Mouse (Mus musculus): ENCODE results near the gene Uqcc2. TPM values are rescaled to one million over a fixed set of nuclear protein-coding genes. Genes with fewer than 3 reads are reported as not detected.

The Uqcc2 gene
- polyA plus RNA-seq, 1 experiment from 2014 or later, result 372 TPM

DNA sequence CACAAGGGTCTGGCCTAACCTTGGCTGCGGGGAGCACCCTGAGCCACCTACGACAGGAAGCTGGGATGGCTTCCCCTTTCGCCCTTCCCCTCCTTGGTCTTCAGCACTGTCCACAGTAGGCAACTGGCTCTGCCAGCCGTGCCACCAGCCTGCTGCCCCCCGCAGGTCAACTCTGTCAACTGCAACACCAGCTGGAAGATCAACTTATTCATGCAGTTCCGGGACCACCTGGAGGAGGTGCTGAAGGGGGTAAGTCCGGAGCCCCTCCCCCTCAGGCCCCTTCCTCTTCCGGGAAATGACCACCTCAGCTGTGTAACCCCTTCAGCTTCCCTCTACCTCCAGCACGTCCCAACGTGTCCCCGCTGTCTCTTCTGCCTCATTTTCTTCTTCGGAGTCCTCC lies 46.3 kb downstream of the Uqcc2 start:
- Histone ChIP-seq H3K4me3 (no peak overlapping the region), H3K9me3 (no peaks in the 10 kb centered on the region), H3K27ac (no peak overlapping the region), H3K27me3 (replicated peaks) (no peaks in the 10 kb centered on the region), H3K4me2 (no peak overlapping the region), H3K4me1 (no peaks in the 10 kb centered on the region), H3K9ac (no peak overlapping the region), H3K36me3 (replicated peaks) (no peaks in the 10 kb centered on the region)
- ATAC-seq (replicated peaks), result no peak
- 32% methylated on average over 12 of the region's 12 CpGs for WGBS

DNA sequence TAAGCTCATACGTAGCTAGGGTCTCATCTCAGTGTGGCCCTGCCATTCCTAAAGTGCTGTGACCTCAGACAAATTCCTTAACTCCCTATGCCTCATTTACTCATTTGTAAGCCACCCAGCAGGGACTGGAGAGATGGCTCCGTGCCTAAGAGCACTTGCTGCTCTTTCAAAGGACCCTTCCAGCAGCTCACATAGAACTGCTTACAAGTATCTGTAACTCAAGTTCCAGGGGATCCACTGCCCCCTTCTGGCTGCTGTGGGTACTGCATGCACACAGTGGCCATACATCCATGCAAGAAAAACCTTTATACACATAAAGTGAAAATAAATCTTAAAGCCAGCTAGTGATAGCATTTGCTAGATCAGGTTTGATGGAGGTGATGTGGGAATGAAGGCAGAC lies 48.0 kb downstream of the Uqcc2 start:
- no peak for ATAC-seq (replicated peaks)
- WGBS, result 59% methylated on average over 2 of the region's 2 CpGs
- Histone ChIP-seq H3K9me3 (no peaks in the 10 kb centered on the region), H3K27ac (no peak overlapping the region), H3K9ac (no peak overlapping the region), H3K36me3 (replicated peaks) (no peaks in the 10 kb centered on the region), H3K4me2 (no peak overlapping the region), H3K27me3 (replicated peaks) (no peaks in the 10 kb centered on the region), H3K4me3 (no peak overlapping the region), H3K4me1 (no peaks in the 10 kb centered on the region)

DNA sequence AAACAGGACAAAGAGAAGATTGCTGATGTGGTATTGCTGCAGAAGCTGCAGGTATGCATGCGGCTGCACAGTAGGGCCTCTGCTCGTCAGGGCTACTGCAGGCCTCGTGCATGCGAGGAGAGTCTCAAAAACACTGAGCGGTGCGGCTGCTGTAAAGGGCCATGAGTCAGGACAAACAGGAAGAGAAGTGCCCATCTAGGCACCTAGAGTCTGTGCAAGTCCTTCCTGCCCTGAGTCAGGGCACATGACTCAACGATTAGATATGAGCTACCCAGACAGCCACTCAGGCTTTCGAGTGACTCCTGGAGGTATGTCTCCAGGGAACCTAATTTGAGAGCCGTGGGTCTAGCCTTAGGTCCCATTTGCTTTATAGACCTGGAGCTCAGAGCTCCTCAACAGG lies 50.1 kb downstream of the Uqcc2 start:
- H3K27ac ChIP-seq, result no peak overlapping the region
- no peak overlapping the region for H3K9ac ChIP-seq
- no peak overlapping the region for H3K4me3 ChIP-seq
- H3K27me3 ChIP-seq (replicated peaks), result no peaks in the 10 kb centered on the region
- H3K9me3 ChIP-seq, result no peaks in the 10 kb centered on the region
- no peak overlapping the region for H3K4me2 ChIP-seq
- 90% methylated on average over 9 of the region's 9 CpGs for WGBS
- no peaks in the 10 kb centered on the region for H3K36me3 ChIP-seq (replicated peaks)
- no peaks in the 10 kb centered on the region for H3K4me1 ChIP-seq
- no peak for ATAC-seq (replicated peaks)

DNA sequence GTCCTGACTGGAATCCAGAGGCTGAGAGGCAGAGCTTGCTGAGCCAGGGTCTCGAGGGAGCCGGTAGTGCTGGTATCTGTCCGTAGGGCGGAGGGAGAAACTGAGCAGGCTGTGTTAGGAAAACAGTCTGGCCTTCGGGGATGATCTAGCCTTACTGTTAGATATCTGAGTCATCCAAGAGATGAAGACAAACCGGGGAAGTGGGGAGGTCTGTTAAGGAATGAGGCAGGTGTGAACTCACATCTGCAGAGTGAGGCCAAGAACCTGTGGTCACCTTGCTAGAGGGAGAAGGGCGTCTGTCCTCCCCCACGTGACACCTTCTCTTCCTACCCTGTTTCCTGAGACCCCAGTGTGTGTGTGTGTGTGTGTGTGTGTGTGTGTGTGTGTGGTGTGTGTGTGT lies 50.9 kb downstream of the Uqcc2 start:
- Histone ChIP-seq H3K27ac (no peak overlapping the region), H3K9me3 (no peaks in the 10 kb centered on the region), H3K9ac (no peak overlapping the region), H3K4me2 (no peak overlapping the region), H3K27me3 (replicated peaks) (no peaks in the 10 kb centered on the region), H3K36me3 (replicated peaks) (no peaks in the 10 kb centered on the region), H3K4me3 (no peak overlapping the region), H3K4me1 (no peaks in the 10 kb centered on the region)
- no peak for ATAC-seq (replicated peaks)
- 79% methylated on average over 8 of the region's 8 CpGs for WGBS

DNA sequence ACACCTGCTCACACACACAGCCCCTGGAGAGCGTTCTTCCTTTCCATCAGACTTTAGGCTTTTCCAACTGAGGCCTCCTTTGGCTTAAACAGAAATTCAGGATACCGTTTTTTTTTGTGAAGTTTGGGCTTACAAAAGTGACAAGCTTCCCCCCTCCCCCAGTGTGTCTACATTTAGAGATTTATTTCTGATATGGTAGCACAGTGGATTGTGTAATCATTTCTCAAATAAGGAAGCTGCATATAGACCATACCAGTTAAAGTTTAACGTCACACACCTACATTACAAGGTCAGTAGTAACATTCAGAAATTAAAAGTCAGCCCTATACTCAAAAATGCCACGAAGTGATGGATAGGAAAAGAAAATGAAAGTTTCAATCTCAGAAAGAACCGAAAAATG lies 51.8 kb downstream of the Uqcc2 start:
- ATAC-seq (replicated peaks), result no peak
- no peaks in the 10 kb centered on the region for H3K4me1 ChIP-seq
- H3K36me3 ChIP-seq (replicated peaks), result no peaks in the 10 kb centered on the region
- no peaks in the 10 kb centered on the region for H3K9me3 ChIP-seq
- H3K4me2 ChIP-seq, result no peak overlapping the region
- H3K4me3 ChIP-seq, result no peak overlapping the region
- 87% methylated on average over 5 of the region's 5 CpGs for WGBS
- H3K27me3 ChIP-seq (replicated peaks), result no peaks in the 10 kb centered on the region
- H3K27ac ChIP-seq, result no peak overlapping the region
- no peak overlapping the region for H3K9ac ChIP-seq

DNA sequence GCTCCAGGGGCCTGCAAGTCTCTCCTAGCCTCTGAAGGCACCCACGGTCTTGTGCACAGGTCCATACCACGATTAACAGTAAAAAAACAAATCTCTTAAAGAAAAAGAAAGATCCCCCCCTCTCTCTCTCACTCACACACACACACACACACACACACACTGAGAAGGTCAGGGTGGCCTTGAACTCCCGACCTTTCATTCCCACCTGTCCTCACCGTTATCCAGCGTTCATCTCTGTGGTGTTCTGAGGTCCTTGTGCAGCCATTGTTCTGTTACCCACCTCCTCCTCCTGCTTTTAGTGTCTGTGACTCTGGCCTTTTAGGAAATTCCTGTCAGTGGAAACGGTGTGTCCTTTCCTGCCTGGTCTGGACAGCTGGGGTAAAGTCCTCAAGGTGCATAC lies 55.2 kb downstream of the Uqcc2 start:
- no peak overlapping the region for H3K4me3 ChIP-seq
- H3K9ac ChIP-seq, result no peak overlapping the region
- 88% methylated on average over 6 of the region's 6 CpGs for WGBS
- no peak overlapping the region for H3K4me2 ChIP-seq
- no peaks in the 10 kb centered on the region for H3K9me3 ChIP-seq
- H3K27me3 ChIP-seq (replicated peaks), result no peaks in the 10 kb centered on the region
- H3K4me1 ChIP-seq, result no peaks in the 10 kb centered on the region
- H3K36me3 ChIP-seq (replicated peaks), result no peaks in the 10 kb centered on the region
- ATAC-seq (replicated peaks), result no peak
- no peak overlapping the region for H3K27ac ChIP-seq

DNA sequence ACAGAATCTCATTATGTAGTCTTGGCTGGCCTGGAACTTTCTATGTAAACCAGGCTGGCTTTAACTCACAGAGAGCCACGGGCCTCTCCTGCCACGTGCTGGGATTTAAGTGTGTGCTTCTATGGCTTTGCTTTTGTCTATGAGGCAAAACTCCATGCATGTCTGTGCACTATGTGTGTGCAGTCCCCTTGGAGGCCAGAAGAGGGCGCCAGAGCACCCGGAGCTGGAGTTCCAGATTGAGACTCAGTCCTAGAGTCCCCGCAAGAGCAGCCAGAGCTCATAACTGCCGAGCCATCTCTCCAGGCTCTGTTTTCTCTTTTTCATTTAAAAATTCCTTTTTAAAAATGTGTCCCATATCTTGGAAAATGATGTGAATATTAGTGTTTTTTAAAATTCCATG lies 55.8 kb downstream of the Uqcc2 start:
- no peak overlapping the region for H3K4me3 ChIP-seq
- H3K36me3 ChIP-seq (replicated peaks), result no peaks in the 10 kb centered on the region
- no peaks in the 10 kb centered on the region for H3K9me3 ChIP-seq
- H3K4me2 ChIP-seq, result no peak overlapping the region
- H3K4me1 ChIP-seq, result no peaks in the 10 kb centered on the region
- H3K27ac ChIP-seq, result no peak overlapping the region
- 82% methylated on average over 6 of the region's 6 CpGs for WGBS
- no peak overlapping the region for H3K9ac ChIP-seq
- no peaks in the 10 kb centered on the region for H3K27me3 ChIP-seq (replicated peaks)
- ATAC-seq (replicated peaks), result no peak

DNA sequence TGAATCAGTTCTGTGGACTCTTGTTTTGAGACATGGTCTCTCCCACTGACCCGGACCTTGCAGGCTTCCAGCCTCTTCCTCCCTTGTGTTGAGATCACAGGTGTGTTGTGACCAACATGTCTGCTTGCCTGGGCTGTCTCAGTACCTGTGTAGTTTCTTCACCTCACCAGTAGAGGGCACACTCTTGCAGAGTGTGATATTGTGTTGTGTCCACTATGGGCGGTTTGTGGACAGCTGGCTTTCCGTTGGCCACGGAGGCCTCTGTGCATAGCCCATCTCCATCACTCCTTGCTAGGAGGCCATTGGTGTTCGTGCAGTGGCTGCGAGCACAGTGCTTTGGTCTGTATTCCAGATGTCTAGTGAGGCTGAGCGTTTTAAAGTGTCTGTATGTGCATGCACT lies 56.6 kb downstream of the Uqcc2 start:
- Histone ChIP-seq H3K27me3 (replicated peaks) (no peaks in the 10 kb centered on the region), H3K27ac (no peak overlapping the region), H3K9ac (no peak overlapping the region), H3K9me3 (no peaks in the 10 kb centered on the region), H3K36me3 (replicated peaks) (no peaks in the 10 kb centered on the region), H3K4me3 (no peak overlapping the region), H3K4me1 (no peaks in the 10 kb centered on the region), H3K4me2 (no peak overlapping the region)
- 97% methylated on average over 7 of the region's 7 CpGs for WGBS
- no peak for ATAC-seq (replicated peaks)

DNA sequence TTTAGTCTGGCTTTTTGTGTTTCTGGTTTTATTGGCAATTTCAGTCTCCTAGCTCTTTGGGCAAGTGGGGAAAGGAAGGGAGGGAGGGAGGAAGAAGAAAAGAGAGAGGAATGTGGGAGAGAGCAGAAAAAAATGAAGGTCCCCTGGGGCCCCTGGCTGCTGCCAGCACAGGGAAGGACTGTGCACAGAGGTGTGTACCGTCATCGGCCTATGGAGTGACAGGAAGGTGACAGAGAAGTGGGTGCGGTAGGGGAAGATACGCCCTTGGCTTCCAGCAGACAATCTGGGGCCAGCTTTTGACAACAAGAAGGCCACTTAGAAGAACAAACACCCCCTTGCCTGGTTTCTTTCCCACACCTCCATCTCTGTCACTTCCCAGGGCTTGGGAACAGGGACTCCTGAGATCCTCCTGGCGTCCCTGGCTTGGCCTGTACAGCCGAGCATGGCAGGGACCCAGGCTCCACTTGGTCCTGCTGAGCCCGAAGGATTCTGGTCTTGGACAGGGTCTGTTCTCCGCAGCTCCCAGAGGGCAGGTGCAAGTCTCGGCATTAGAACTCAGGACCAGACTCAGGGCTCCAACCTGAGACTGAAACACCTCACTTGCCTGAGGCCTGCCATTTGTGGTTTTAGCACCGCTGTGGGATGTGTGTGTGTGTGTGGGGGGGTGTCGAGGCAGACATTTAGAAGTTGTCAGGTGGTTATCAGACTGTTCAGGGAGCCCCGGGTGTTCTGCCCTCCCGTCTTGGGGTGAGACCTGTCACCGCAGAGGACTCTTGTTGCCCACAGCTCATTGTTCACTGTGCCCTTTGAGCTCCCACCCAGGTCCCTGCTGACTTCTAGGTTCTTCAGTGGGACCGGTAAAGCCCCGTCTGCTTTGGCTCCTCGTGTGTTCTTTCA lies 58.6 kb downstream of the Uqcc2 start:
- Histone ChIP-seq H3K36me3 (replicated peaks) (no peaks in the 10 kb centered on the region), H3K27me3 (replicated peaks) (no peaks in the 10 kb centered on the region), H3K9me3 (no peaks in the 10 kb centered on the region), H3K9ac (no peak overlapping the region), H3K4me3 (no peak overlapping the region), H3K27ac (no peak overlapping the region), H3K4me1 (peaks cover under 1% of the 10 kb centered on the region; the same call in 1 of the 2 replicates), H3K4me2 (no peak overlapping the region)
- 86% methylated on average over 17 of the region's 17 CpGs for WGBS
- ATAC-seq (replicated peaks), result no peak

DNA sequence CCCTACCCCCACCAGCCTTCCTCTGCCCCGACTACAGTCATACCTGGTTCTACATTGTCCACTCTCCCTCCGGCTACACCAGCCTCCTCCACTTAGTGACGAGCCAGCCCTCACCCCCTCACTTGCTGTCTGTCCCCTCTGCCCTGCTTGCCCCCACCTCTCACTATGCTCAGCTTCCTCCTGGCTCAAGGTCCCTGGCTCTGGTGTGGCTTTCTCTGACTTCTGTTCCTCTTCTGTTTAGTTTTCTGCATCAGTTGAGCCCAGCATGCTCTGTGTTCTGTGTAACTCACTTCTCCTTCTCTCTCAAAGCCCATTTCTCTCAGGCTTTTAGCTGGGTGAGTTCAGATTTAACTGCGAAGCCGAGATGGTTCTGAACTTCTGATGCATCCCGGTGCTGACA lies 59.5 kb downstream of the Uqcc2 start:
- WGBS, result 65% methylated on average over 6 of the region's 6 CpGs
- no peaks in the 10 kb centered on the region for H3K27me3 ChIP-seq (replicated peaks)
- H3K4me1 ChIP-seq, result peaks cover 9% of the 10 kb centered on the region
- no peak overlapping the region for H3K4me2 ChIP-seq
- no peak overlapping the region for H3K27ac ChIP-seq
- H3K4me3 ChIP-seq, result no peak overlapping the region
- H3K9ac ChIP-seq, result no peak overlapping the region
- H3K9me3 ChIP-seq, result no peaks in the 10 kb centered on the region
- no peaks in the 10 kb centered on the region for H3K36me3 ChIP-seq (replicated peaks)
- no peak for ATAC-seq (replicated peaks)

DNA sequence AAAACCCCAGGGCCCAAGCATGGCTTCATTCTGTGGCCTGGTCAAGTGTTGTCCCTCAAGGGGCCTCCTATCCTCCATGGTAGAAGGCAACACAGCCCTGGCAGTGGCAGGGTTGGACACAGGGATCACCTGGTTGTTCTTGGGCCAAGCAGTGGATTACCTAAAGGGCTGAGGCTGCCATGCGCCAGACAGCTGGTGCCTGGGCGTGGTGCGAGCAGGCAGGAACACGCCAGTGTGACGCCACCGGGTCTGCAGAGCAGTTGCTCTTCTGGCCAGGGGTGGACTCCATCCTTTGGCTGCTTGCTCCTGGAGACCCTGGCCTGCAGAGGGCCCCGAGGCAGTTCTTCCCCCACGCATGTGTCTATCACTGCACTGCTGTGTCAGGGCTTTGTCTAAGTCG lies 59.9 kb downstream of the Uqcc2 start:
- Histone ChIP-seq H3K4me1 (peaks cover 10% of the 10 kb centered on the region), H3K4me2 (no peak overlapping the region), H3K27ac (no peak overlapping the region), H3K9me3 (no peaks in the 10 kb centered on the region), H3K9ac (no peak overlapping the region), H3K27me3 (replicated peaks) (no peaks in the 10 kb centered on the region), H3K4me3 (no peak overlapping the region), H3K36me3 (replicated peaks) (no peaks in the 10 kb centered on the region)
- ATAC-seq (replicated peaks), result no peak
- WGBS, result 83% methylated on average over 9 of the region's 9 CpGs

DNA sequence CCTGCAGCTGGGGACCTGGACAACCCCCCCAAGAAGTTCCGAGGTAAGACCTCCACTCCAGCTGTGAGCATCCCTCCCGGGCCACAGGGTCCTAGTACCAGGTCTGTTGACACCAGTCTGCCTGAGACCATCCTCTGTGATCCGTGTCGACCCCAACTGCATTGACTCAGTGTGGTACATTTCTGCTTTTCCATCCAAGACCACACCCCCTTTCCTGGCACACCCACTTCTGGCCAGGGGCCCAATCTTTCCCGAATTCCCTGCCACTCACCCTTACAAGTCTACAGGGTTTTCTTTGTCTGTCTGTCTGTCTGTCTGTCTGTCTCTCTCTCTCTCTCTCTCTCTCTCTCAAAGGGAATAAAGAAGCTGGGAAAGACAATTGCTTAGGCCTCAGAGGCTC lies 60.6 kb downstream of the Uqcc2 start:
- Histone ChIP-seq H3K36me3 (replicated peaks) (no peaks in the 10 kb centered on the region), H3K9me3 (no peaks in the 10 kb centered on the region), H3K4me3 (no peak overlapping the region), H3K27me3 (replicated peaks) (no peaks in the 10 kb centered on the region), H3K4me2 (no peak overlapping the region), H3K9ac (no peak overlapping the region), H3K27ac (no peak overlapping the region), H3K4me1 (peaks cover 10% of the 10 kb centered on the region)
- no peak for ATAC-seq (replicated peaks)
- 74% methylated on average over 5 of the region's 5 CpGs for WGBS
